Mouse (Mus musculus) E14TG2a.4 (cell line): Measurements from ENCODE around the gene Gm37240.

Source experiments
- CTCF ChIP-seq: conservative IDR thresholded peaks from 2 replicates; pipeline ENCODE4 v1.5.1; 2014; ENCODE audit warnings: low read length
- NANOG ChIP-seq: IDR thresholded peaks from 2 replicates; pipeline ENCODE4 v1.6.1; 2014; ENCODE audit warnings: borderline replicate concordance, low read length, mixed read lengths
- POU5F1 ChIP-seq: IDR thresholded peaks from 2 replicates; pipeline ENCODE4 v1.6.1; 2014; ENCODE audit warnings: low read length, borderline replicate concordance

- TF ChIP-seq CTCF (no peak), POU5F1 (no peak), NANOG (no peak)
Measured at GRCm38 (mm10) chr3:85373039-85373438, 514.3 kb downstream of the Gm37240 start.
